Mouse (Mus musculus) E14TG2a.4 (cell line): Measurements from ENCODE around the gene Sept1.
A peak's percentile ranks its signal among the peaks of the same experiment; 100 is the strongest.

Experiments used
- H3K27me3 ChIP-seq: 2 replicates; pipeline ENCODE4 v1.6.1; 2014; ENCODE audit warnings: low read length, control low read depth; ENCODE audit not compliant: insufficient read depth
- H3K36me3 ChIP-seq: 2 replicates; pipeline ENCODE4 v1.6.1; 2014; ENCODE audit warnings: low read length, control low read depth; ENCODE audit not compliant: insufficient read depth
- H3K4me1 ChIP-seq: replicated peaks from 2 replicates; pipeline ENCODE4 v1.6.1; 2014; ENCODE audit warnings: low read depth, low read length, control low read depth
- H3K4me3 ChIP-seq: replicated peaks from 2 replicates; pipeline ENCODE4 v1.5.1; 2014; ENCODE audit warnings: mild to moderate bottlenecking, low read length
- H3K9me3 ChIP-seq: 2 replicates; pipeline ENCODE4 v1.6.1; 2014; ENCODE audit warnings: low read length, control low read depth
- CTCF ChIP-seq: conservative IDR thresholded peaks from 2 replicates; pipeline ENCODE4 v1.5.1; 2014; ENCODE audit warnings: low read length
- NANOG ChIP-seq: IDR thresholded peaks from 2 replicates; pipeline ENCODE4 v1.6.1; 2014; ENCODE audit warnings: borderline replicate concordance, low read length, mixed read lengths
- POU5F1 ChIP-seq: IDR thresholded peaks from 2 replicates; pipeline ENCODE4 v1.6.1; 2014; ENCODE audit warnings: low read length, borderline replicate concordance

Gene Sept1

GRCm38 (mm10) chr7:127217901-127218642, 14.9 kb downstream of the Sept1 start:
- H3K4me3 ChIP-seq, result peak overlapping the region; percentile 79
- H3K36me3 ChIP-seq, result peaks cover 47% of the 10 kb centered on the region
- H3K9me3 ChIP-seq, result 0 out of 2 replicates have a peak, but pooled peaks cover 5% of the 10 kb centered on the region
- H3K4me1 ChIP-seq, result peaks cover 95% of the 10 kb centered on the region
- TF ChIP-seq CTCF, result no peak
- TF ChIP-seq NANOG, result no peak
- no peak for TF ChIP-seq POU5F1
- H3K27me3 ChIP-seq, result no peaks in the 10 kb centered on the region

- no peaks in the 10 kb centered on the region for H3K27me3 ChIP-seq
- peak overlapping the region; percentile 79 for H3K4me3 ChIP-seq
- 0 out of 2 replicates have a peak, but pooled peaks cover 5% of the 10 kb centered on the region for H3K9me3 ChIP-seq
- TF ChIP-seq POU5F1 (no peak), CTCF (no peak), NANOG (no peak)
- peaks cover 95% of the 10 kb centered on the region for H3K4me1 ChIP-seq
- peaks cover 43% of the 10 kb centered on the region for H3K36me3 ChIP-seq
Observed at GRCm38 (mm10) chr7:127217475-127217874, 15.5 kb downstream of the Sept1 start.

GRCm38 (mm10) chr7:127216307-127216706, 16.6 kb downstream of the Sept1 start:
- H3K36me3 ChIP-seq, result peaks cover 37% of the 10 kb centered on the region
- no peaks in the 10 kb centered on the region for H3K9me3 ChIP-seq
- no peak for TF ChIP-seq NANOG
- TF ChIP-seq POU5F1, result no peak
- TF ChIP-seq CTCF, result no peak
- H3K27me3 ChIP-seq, result no peaks in the 10 kb centered on the region
- H3K4me3 ChIP-seq, result peak overlapping the region; percentile 79
- peaks cover 97% of the 10 kb centered on the region for H3K4me1 ChIP-seq

GRCm38 (mm10) chr7:127214981-127215871, 17.7 kb downstream of the Sept1 start:
- Histone ChIP-seq H3K27me3 (no peaks in the 10 kb centered on the region), H3K4me3 (peak overlapping the region; percentile 79), H3K4me1 (peaks cover 97% of the 10 kb centered on the region), H3K36me3 (peaks cover 37% of the 10 kb centered on the region), H3K9me3 (no peaks in the 10 kb centered on the region)
- peak; percentile 63 for TF ChIP-seq CTCF
- no peak for TF ChIP-seq POU5F1

- no peaks in the 10 kb centered on the region for H3K9me3 ChIP-seq
- TF ChIP-seq NANOG (no peak), CTCF (no peak), POU5F1 (no peak)
- H3K4me3 ChIP-seq, result peak overlapping the region; percentile 79
- peaks cover 37% of the 10 kb centered on the region for H3K36me3 ChIP-seq
- peaks cover 97% of the 10 kb centered on the region for H3K4me1 ChIP-seq
- no peaks in the 10 kb centered on the region for H3K27me3 ChIP-seq
Observed at GRCm38 (mm10) chr7:127214521-127214920, 18.4 kb downstream of the Sept1 start.

GRCm38 (mm10) chr7:127213930-127214329, 19.0 kb downstream of the Sept1 start:
- TF ChIP-seq POU5F1 (no peak), NANOG (no peak), CTCF (no peak; the same call in 1 of the 2 replicates)
- H3K9me3 ChIP-seq, result no peaks in the 10 kb centered on the region
- H3K4me1 ChIP-seq, result peaks cover 96% of the 10 kb centered on the region
- no peaks in the 10 kb centered on the region for H3K27me3 ChIP-seq
- H3K4me3 ChIP-seq, result peak overlapping the region; percentile 79
- peaks cover 37% of the 10 kb centered on the region for H3K36me3 ChIP-seq

- H3K4me1 ChIP-seq, result peaks cover 91% of the 10 kb centered on the region
- H3K36me3 ChIP-seq, result peaks cover 37% of the 10 kb centered on the region
- H3K9me3 ChIP-seq, result no peaks in the 10 kb centered on the region
- H3K27me3 ChIP-seq, result no peaks in the 10 kb centered on the region
- peak overlapping the region; percentile 79 for H3K4me3 ChIP-seq
- no peak for TF ChIP-seq NANOG
- TF ChIP-seq POU5F1, result no peak
- TF ChIP-seq CTCF, result peak; percentile 77
Observed at GRCm38 (mm10) chr7:127213485-127213884, 19.4 kb downstream of the Sept1 start.
